Mouse (Mus musculus) c-Kit-negative CD71-positive TER-119-positive erythroid progenitor cells, embryonic 14.5 days (primary cell): ENCODE measurements around the gene Melk.

ENCODE experiments used
- DNase-seq: peaks from one replicate; pipeline ENCODE4 v3.0.0-alpha.2; 2013; ENCODE audit warnings: low read depth, low spot score

Melk gene

GRCm38 (mm10) chr4:44300781-44301750 is at the start of gene Melk:
Gene Melk (plus strand): TSS chr4:44300876.
- DNase-seq, result peak; percentile 86

- no peak for DNase-seq
Observed at GRCm38 (mm10) chr4:44251521-44251920, 49.2 kb upstream of the Melk start.

- DNase-seq, result no peak
Observed at GRCm38 (mm10) chr4:44251966-44252916, 48.4 kb upstream of the Melk start.

GRCm38 (mm10) chr4:44253191-44253590 is 47.5 kb upstream of the Melk start:
- DNase-seq, result no peak

GRCm38 (mm10) chr4:44254579-44254978 is 46.1 kb upstream of the Melk start:
- DNase-seq, result no peak

GRCm38 (mm10) chr4:44259126-44259525 is 41.5 kb upstream of the Melk start:
- no peak for DNase-seq

- DNase-seq, result no peak
Observed at GRCm38 (mm10) chr4:44260244-44260643, 40.4 kb upstream of the Melk start.

- DNase-seq, result no peak
Observed at GRCm38 (mm10) chr4:44265500-44265899, 35.2 kb upstream of the Melk start.

- no peak for DNase-seq
Observed at GRCm38 (mm10) chr4:44267437-44267836, 33.2 kb upstream of the Melk start.

GRCm38 (mm10) chr4:44269376-44269817 is 31.3 kb upstream of the Melk start:
- no peak for DNase-seq

GRCm38 (mm10) chr4:44271134-44271533 is 29.5 kb upstream of the Melk start:
- DNase-seq, result no peak

- DNase-seq, result no peak
Observed at GRCm38 (mm10) chr4:44281597-44282265, 18.9 kb upstream of the Melk start.

- DNase-seq, result no peak
Observed at GRCm38 (mm10) chr4:44292534-44292933, 8.1 kb upstream of the Melk start.

- no peak for DNase-seq
Observed at GRCm38 (mm10) chr4:44295837-44296236, 4.8 kb upstream of the Melk start.

- no peak for DNase-seq
Observed at GRCm38 (mm10) chr4:44306585-44306984, 5.9 kb downstream of the Melk start.

- no peak for DNase-seq
Observed at GRCm38 (mm10) chr4:44310429-44310828, 9.8 kb downstream of the Melk start.

- DNase-seq, result no peak
Observed at GRCm38 (mm10) chr4:44310911-44311310, 10.2 kb downstream of the Melk start.

GRCm38 (mm10) chr4:44316270-44316809 is 15.7 kb downstream of the Melk start:
- DNase-seq, result no peak

GRCm38 (mm10) chr4:44320448-44320847 is 19.8 kb downstream of the Melk start:
- no peak for DNase-seq

- no peak for DNase-seq
Observed at GRCm38 (mm10) chr4:44322124-44322523, 21.4 kb downstream of the Melk start.

- DNase-seq, result no peak
Observed at GRCm38 (mm10) chr4:44325453-44325852, 24.8 kb downstream of the Melk start.
